Mouse (Mus musculus): ENCODE measurements around the gene Eid1.

Gene Eid1

DNA sequence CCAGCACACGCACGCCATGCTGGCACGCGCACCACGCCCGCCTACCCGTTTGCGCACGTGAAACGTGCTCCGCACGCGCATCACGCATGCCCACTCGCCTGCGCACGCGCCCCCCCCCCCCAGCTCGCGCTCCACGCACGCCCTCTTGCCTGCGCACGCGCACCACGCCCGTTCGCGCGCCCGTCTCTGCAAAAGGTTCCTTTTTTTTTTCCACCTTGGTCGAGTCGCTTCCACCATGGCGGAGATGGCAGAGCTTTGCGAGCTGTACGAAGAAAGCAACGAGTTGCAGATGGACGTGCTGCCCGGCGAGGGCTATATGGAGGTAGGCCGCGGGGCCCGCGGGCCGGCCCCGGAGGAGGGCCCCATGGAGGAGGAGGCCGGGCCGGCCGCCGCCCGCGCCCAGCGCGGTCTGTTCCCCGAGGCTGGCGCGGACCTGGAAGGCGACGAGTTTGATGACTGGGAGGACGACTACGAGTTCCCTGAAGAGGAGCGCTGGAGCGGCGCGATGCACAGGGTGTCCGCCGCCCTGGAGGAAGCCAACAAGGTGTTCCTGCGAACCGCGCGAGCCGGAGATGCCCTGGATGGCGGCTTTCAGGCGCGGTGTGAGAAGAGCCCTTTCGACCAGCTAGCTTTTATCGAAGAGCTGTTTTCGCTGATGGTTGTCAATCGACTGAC, at the start of gene Eid1:
Eid1 (plus strand) TSS at position 139 of the 675 bp plus-strand sequence.
- peak; percentile 80 for DNase-seq

DNA sequence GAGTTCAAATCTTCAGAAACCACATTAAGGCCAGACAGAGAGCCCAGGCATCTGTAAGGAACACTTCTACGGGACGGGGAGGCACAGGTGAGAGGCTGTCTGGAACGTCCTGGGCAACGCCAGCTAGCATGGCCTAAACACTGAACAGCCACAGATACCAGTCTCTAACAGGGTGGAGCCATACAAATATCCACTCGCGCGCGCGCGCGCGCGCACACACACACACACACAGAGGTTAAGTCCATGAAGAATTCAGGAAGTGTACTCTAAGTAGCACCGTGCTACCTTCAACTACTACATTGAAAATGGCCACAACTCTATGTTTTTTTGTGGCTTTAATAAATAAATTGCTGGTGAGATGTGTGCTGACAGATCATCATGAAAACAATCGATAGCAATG, 49.7 kb upstream of the Eid1 start:
- DNase-seq: no peak

DNA sequence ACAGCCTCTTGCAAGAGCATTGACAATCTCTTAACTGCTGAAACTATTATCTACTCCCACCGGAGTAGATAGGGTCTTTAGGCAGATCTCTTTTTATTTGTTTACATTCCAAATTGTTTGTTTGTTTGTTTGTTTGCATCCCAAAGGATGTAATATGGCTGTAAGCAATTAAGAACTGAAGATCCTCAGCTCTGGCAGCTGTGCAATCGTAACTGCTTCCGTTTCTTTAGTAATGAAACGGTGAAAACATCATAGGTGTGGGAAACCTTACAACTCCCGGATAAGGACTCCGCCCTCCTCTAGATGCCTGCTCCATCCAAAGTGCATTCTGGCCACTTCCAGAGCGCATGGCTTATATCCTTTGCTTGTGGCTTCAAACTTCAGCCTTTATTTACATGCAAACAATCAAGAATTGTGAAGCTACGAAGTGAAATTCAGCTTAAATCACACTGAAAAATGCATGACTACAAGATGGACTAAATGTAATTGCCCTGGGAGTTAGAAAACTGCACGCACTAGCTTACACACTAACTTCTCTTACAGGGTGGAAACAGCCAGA, 48.7 kb upstream of the Eid1 start:
- no peak for DNase-seq

DNA sequence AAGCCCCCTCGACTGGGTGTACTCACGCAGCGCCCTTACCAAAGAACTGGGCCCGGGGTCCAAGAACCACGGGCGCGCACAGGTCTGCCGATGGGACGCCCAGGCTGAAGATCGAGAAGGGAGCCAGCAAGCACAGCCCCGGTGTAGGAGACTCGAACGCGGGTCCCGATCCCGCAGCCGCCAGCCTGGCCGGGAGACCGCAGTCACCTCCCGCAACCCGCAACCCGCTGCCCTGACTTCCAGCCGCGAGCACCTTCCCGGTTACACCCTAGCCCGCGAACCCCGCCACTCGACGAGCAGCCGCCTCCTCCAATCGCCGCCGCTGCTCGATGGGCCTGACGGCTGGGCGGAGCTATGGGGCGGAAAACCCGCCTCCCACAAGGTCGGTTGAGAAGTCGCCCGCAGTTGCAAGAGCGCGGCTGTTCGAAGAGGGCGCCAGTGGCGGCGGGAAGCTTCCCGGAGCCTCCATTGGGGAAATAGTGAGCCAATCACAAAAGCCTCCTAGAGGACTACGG, 48.0 kb upstream of the Eid1 start, which contains the start of gene Cep152:
Cep152 (minus strand) TSS at position 277 of the 515 bp plus-strand sequence.
- DNase-seq: peak; percentile 98

DNA sequence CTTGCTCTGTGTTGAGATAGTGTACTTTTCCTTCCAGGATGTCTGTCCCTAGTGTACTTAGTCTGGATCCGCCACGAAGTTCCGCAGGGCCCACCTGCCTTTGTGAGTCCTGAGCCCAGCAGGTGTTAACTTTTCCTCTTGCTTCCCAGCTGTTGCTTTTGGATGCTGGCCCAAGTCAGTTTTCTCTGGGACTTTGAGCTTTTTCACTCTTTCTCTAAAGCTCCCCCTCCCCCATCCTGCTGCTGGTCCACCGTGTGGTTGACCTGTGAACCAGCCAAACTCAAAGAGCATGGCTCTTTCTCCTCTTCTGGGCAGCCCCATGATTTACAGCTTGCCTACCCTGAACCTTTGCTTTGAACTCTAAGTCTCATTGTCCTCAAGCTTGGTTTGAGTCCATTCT, 46.4 kb upstream of the Eid1 start:
- DNase-seq: no peak

DNA sequence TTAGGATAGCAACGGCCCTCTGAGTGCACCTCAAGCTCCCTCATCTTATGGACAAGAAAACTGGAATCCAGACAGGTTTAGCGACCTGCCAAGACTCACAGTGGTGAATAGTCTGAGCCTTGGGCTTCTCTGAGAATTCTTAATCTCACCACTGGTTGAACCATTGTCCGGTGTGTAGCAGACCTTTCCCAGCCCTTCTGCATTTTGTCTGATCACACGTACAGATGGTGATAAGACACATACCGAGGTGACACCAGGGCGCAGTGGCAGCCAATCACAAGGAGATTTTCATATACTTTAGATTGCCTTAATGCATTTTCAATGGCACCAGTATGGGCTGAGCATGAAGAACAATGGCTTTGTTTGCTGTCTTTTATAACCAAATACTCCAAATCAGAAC, 44.4 kb upstream of the Eid1 start:
- no peak for DNase-seq

DNA sequence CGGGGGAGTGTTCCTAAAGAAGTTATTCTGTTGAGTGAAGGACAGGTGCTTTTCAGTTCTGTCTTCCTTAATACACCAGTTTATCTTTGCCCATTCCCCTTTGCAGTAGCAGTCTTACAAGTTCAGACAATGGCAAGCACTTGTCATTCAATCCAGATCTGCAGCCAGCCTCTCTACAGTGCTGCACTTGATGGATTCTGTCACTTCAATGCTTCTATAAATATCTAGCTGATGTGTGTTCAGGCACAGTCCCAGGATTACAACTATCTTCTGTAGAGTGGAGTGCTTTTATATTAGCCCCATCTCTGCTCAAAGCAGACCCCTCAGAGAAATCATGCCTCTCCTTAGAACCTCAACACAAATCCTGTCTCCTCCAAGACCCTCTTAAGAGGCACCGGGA, 42.9 kb upstream of the Eid1 start:
- no peak for DNase-seq

DNA sequence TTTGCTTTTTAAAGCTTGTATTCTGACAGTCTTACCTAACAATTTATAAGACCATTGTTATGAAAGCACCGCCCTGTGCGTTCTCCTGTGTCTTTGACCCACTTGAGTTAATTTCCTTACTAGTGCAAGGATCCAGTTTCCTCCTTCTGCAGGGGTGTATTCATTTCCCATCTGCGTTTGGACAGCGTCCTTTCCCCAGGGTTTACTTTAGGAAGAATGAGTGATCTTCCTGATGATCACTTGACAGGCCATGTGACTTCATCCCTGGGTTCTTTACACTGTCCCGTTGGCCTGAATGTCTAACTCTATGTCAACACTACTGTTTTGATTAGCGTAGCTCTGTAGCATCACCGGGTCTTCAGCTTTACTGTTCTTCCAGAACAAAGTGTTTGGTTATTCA, 35.6 kb upstream of the Eid1 start:
- DNase-seq: no peak

DNA sequence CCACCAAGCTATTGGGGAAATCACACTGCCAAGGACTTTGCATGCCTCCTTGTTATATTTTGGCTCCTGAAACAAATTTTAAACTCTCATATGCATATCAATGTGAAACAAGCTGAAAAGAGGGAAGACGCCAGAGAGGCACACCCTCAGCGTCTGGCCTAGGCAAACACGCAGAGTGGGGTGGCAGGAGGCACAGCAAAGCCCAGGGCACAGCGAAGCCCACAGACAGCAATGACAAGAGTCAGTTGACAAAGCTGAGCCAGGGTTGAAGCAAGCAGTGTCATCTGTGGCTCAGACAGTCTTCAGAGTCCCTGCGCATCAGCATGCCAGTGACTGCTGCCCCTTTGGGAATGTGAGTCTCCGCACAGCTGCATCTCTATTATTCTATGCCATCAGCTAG, 28.0 kb upstream of the Eid1 start:
- DNase-seq: no peak

DNA sequence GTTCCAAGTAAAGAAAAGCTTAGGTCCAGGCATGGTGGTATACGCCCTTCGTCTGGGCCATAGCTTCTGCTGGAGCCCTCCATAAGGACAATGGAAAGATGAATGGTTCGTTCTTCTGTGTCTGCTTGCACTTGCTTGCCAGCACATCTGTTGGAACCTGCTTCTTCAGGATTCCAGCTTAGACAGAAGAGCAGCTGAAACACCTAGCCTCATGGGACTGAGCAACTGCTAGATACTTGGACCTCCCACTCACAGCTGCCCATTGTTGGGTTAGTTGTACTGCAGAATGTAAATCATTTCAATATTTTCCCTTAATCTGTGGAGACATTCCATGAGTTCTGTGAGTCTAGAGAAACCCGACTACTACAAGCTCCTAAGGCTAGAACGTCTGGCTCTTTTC, 22.9 kb upstream of the Eid1 start:
- no peak for DNase-seq

DNA sequence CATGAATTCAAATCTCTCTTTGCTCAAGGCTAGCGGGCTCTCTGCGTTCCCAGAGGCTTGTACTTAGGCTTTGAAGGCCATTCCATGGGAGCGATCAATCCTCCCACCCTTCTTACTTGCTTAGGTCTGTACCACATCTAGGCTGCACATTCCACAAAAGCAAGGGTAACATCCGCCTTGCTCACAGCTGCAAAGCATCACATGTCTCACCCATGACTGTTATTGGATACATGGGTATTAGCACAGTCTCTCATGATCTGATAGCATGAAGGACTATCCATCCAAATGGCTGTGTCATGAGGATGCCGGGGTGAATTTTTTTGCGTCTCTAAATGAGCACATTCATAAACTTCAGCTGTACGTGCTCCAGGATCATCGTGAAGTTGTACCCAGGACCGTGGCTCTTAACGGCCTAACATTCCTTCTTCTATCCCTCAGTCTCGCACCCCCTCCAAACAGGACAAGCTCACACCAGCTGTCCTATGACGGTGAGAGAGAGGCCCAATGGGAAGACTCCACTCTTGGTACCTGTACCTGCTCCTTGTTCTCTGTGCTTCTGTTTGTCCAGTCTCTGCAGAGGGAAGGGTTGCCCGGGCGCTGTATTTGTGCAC, 22.0 kb upstream of the Eid1 start:
- no peak for DNase-seq

DNA sequence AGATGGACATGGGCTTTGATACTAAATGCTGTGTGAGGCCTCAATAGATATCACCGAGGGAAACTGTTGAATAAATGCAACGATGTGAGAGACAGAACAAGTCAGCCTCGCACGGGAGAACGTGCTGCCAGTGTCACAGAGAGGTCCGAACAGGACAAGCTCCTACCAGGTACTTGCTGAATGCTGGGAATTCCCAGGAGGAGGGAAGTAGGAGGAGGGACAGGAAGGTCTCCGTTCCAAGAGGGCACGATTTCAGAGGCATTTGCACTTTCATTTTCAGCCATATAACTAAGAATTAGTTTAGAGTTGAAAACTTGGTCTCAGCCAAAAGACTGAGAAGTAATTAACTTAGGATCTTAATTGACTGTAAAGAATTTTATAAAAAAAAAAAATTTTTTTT, 21.3 kb upstream of the Eid1 start:
- DNase-seq: no peak

DNA sequence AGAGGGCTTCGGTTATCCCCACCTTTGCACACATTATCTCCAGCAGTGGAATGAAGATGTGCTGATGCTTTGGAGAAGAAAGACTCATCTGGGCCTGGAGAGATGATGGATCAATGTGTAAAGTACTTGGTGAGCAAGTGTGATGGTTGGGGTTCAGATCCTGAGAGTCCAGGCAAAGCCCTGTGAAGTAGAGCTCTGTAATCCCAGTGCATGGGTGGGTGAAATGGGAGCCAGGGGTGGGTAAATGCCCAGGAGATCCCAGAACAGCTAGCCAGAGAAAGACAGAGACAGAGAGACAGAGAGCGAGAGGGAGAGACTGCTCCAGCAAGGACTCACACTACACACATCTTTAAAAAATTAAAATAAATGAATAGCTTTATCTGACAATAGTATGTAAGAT, 19.6 kb upstream of the Eid1 start:
- no peak for DNase-seq

DNA sequence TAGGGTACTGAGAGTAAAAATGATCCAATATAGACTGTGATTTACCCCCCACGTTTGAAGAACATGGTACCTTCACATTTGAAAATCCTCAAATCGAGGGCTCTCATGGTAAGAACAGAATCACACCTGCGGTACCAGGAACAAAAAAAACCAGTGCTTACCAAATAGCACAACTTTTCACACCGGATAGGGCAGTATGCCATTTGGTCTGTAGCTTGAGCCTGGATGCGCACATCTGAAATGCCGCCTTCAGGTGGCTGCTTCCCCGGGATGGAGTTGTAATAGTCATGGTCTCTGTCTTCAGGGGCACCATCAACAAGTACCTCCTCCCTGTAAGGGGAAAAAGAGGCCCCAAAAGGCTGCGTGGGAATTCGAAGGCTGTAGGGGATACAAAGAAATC, 17.5 kb upstream of the Eid1 start:
- no peak for DNase-seq

DNA sequence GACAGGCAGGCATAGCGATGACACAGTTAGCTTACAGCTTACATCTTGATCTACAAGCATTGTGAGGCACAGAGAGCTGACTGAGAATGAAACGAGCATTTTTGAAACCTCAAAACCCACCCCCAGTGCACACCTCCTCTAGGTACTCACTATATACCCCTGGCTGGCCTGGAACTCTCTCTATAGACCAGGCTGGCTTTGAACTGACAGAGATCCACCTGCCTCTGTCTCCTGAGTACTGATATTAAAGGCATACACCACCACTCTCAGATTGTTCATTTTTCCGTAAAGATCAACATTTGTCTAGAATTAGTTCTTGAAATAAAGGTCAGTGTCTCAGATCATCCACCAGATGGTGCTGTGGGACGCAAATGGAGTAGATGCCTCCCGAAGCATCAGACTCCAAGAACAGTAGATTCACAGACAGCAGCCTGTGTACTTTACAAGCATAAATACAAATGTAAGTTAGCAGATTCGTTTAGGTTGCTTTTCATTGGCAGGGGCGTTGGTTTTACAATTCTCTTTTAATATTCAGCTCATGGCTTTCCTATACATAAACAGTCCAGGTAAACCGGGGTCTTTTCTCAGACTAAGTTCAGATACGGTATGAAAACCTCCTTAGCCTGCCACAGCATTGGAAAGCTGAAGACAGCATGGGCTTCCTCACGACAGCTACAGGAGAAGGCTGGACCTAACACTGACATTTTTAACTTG, 12.9 kb upstream of the Eid1 start:
- DNase-seq: peak; percentile 49

DNA sequence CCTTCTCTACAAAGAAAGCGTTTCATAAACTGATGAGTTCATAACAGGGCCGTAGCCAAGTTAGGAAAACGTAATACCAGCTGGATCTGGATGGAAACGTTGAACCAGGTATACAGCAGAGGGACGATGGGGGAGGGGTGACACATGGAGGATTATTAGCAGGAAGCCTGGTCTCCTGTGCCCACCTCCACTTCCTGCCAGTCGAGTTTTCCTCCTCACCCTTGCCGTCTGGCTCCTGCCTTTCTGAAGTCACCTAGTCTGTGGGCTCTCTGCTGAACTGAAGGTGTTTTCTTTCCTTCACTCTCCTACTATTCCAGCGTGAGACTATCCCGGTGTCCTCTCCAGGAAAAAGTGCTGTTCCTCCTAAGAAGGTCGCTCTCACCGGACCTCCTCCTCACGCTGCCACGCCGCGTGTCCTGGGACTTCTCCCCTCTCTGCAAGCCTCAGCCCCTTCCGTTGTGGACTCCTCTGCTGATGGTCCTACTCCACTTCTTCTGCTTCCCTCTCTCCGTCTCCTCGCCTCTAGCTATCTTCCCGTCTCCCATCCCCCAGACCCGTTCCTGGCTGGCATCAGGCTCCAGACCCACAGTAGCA, 12.3 kb upstream of the Eid1 start:
- no peak for DNase-seq

DNA sequence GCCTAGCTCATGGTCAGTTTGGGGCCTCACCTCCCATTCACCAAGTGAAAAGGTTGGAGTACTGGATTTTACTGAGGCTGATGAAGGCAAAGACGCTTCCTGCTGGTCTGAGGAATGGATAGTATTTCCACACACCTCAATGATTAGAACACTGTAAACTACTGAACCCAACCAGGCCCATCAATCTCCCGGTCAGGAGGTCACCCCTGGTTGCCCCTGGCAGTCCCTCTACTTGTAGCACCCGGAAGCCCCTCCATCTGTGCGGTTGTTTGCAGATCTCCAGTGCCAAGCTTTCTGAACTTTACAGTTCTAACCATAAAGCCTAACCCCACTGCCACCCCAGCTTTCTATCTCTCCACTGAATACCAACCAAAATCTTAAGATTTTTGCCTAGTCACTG, 11.7 kb upstream of the Eid1 start:
- no peak for DNase-seq

DNA sequence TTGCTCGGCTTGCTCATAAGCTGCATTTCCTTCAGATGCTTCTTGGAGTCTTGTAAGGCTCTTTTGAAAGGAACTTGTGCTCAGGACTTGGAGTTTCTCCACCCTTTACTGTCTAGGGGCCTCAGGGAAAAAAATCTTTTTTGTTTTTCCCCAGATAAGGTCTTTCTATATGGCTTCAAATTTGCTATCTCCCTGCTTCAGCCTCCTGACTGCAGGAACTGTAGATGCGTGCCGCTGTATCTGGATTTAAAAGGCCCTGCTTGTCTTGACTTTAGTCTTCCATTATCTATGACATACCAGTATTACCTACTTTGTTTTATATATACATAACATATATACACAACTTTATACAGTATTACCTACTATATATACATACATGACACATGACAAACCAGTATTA, 10.4 kb upstream of the Eid1 start:
- DNase-seq: no peak

DNA sequence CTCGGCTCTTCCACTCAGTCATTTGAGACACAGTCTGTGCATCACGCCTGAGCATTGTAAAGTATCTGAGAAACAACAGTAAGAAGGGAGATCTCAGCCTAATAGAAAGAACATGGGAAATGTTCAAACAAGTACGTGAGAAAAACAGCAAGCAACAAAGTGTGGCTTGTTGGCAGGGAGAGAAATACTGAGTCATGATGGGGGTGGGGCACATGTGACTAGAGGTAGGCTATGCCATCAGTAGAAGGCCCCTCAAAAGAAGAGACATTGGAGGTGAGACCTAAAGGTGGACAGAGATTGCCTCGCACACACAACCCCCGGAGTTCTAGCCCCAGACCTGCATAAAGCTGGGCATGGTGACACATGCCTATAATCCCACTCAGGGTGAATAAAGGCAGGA, 7.7 kb upstream of the Eid1 start:
- DNase-seq: no peak

DNA sequence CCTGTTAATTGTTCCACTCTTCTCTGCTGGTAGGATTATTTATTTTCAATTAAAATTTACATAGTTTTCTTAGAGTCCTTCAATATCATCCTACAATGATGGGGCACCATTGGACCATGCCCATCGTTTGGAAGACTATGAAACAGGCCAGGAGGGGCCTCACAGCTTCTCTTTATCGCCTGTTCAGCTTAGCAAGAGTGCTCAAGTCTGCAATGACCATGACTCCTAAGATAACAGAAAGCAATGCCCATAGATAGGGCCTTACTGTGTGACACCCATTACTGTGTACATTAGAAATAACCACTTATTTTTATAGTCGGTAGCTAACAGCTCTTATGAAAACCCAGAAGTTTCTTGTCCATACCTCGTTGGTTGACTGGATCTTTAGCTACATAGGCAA, 7.0 kb upstream of the Eid1 start:
- no peak for DNase-seq

DNA sequence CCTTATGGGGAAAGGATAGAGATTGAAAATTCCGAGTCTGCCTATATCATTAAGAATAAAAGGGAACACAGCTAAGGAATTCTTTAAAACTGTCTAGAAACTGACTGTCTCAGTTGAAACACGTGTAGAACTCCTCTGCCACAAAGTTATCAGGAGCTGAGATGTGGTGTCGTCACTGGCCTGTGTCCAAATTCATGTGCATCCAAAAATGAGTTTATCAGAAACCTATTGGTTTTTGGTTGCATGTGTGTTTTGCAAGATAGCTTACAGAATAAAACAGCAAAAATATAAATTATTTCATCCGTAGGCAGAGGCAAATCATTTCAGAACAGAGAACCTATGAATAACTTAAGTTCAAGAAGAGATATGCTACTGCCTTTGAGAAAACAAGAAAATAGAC, 6.2 kb upstream of the Eid1 start:
- DNase-seq: no peak

DNA sequence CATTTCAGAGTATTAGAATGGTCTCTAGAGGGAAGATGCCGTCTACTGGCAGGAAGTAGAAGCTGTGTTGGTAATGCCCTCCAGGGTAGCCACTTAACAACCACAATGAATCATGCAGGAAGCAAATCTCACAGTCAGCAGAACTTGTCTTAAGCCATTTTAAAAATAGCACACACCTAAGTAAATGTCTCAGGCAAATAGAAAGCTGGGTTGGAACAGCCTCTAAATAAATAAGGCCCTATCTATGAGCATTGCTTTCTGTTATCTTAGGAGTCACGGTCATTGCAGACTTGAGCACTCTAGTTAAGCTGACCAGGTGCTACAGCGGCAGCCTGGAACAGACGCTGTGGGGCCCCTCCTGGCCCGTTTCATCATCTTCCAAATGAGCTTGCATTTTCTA, 5.7 kb upstream of the Eid1 start:
- DNase-seq: no peak

DNA sequence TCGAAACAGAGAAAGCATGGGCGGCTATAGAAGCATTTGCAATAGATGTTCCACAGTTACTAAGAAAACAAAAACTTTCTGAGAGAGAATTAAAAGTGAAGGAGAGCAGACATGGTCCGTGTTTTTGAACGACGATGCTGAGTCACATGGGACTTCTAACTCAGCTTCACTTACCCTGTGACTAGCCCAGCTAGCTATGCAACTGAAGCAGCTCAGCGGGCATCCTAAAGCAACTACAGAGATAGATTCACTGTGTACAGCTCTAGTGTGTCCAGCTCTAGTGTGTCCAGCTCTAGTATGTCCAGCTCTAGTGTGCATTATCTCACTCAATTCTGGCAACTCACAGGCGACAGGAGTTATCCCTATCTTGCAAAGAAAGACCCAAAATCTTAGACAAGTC, 5.2 kb upstream of the Eid1 start:
- no peak for DNase-seq

DNA sequence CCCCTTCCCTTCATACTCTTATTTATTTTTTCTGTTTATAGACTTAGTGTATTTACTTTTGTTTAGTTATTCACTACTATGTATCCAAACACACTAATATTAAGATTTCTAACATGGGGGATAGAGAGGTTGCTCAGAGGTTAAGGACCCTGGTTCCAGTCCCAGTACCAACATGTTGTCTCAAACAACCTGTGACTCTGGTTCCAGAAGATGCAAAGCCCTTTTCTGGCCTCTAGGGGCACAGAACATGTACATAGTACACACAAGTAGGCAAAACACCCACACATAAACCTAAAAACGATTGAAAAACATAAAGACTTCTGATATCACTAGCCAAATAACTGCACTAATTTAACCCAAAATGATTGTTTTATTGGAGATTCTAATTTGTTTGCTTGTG, 2.0 kb upstream of the Eid1 start:
- DNase-seq: no peak

All from right cerebral cortex, postnatal 25 days (tissue).